Mouse (Mus musculus): ENCODE results near the gene Focad.

DNA sequence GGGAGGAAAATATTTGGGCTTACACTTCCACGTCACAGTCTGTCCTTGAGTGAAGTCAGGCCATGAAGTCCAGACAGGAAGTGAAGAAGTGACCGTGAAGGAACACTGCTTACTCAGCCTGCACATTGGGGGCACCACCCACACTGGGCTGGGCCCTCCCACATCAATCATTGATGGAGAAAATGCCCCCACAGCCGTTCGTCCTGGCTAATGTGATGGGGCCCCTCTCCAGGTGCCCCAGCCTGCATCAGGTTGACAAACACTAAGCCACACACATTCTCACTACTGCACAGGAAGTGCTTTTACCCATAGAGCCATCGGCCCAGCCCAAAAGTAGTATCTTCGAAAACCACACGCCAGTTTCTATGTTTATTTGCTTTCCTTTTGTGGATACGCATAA, 48.1 kb upstream of the Focad start:
- TF ChIP-seq CTCF (IDR thresholded peaks at IDR 0.05; ENCODE audit: control insufficient read depth, insufficient read depth, low read length) (no peak), POLR2A (IDR thresholded peaks at IDR 0.05; ENCODE audit: borderline replicate concordance, control insufficient read depth, low read depth, low read length) (no peak)
